Mouse (Mus musculus): ENCODE data around the gene Cbr2. TPM values are rescaled to one million over a fixed set of nuclear protein-coding genes. Genes with fewer than 3 reads are reported as not detected.

The Cbr2 gene
- polyA plus RNA-seq (2014; fragmentation: Illumina TruSeq; extraction: RNeasy Lipid Tissue Mini Kit (QIAGEN cat#74804); ENCODE audit: low read depth, low replicate concordance) = 65.7 TPM

GRCm38 (mm10) chr11:120731858-120732680 lies at the start of gene Cbr2:
Gene Cbr2 (minus strand): TSS chr11:120732114.

GRCm38 (mm10) chr11:120762672-120763041 lies 30.7 kb upstream of the Cbr2 start, which contains the start of gene Hmga1b:
Gene Hmga1b (plus strand): TSS chr11:120762794.

GRCm38 (mm10) chr11:120727169-120727527 lies 4.8 kb downstream of the Cbr2 start, which contains the start of gene Dcxr:
Gene Dcxr (minus strand): TSS chr11:120727281.

GRCm38 (mm10) chr11:120721124-120722066 lies 10.5 kb downstream of the Cbr2 start, which contains the start of gene Rac3:
Gene Rac3 (plus strand): TSS chr11:120721470.

GRCm38 (mm10) chr11:120713580-120714518 lies 18.1 kb downstream of the Cbr2 start, which contains the start of the genes Cenpx and Lrrc45:
Gene Cenpx (minus strand): TSS chr11:120713738.
Gene Lrrc45 (plus strand): TSS chr11:120713925.

Other genes starting within 250 kb of the Cbr2 start
- 58.6 TPM for gene Mrpl12, start 247.5 kb downstream of the Cbr2 start, polyA plus RNA-seq (2014; fragmentation: Illumina TruSeq; extraction: RNeasy Lipid Tissue Mini Kit (QIAGEN cat#74804); ENCODE audit: low read depth, low replicate concordance)
- 127 TPM for gene Slc25a10, start 240.3 kb downstream of the Cbr2 start, polyA plus RNA-seq (2014; fragmentation: Illumina TruSeq; extraction: RNeasy Lipid Tissue Mini Kit (QIAGEN cat#74804); ENCODE audit: low read depth, low replicate concordance)
- gene Gcgr, start 201.4 kb downstream of the Cbr2 start, polyA plus RNA-seq (2014; fragmentation: Illumina TruSeq; extraction: RNeasy Lipid Tissue Mini Kit (QIAGEN cat#74804); ENCODE audit: low read depth, low replicate concordance) = 0.86 TPM
- 110 TPM for gene Mcrip1, start 182.4 kb downstream of the Cbr2 start, polyA plus RNA-seq (2014; fragmentation: Illumina TruSeq; extraction: RNeasy Lipid Tissue Mini Kit (QIAGEN cat#74804); ENCODE audit: low read depth, low replicate concordance)
- not detected for gene Ppp1r27, start 181.0 kb downstream of the Cbr2 start, polyA plus RNA-seq (2014; fragmentation: Illumina TruSeq; extraction: RNeasy Lipid Tissue Mini Kit (QIAGEN cat#74804); ENCODE audit: low read depth, low replicate concordance)
- 519 TPM for gene P4hb, start 158.9 kb downstream of the Cbr2 start, polyA plus RNA-seq (2014; fragmentation: Illumina TruSeq; extraction: RNeasy Lipid Tissue Mini Kit (QIAGEN cat#74804); ENCODE audit: low read depth, low replicate concordance)
- 356 TPM for gene Arhgdia, start 150.5 kb downstream of the Cbr2 start, polyA plus RNA-seq (2014; fragmentation: Illumina TruSeq; extraction: RNeasy Lipid Tissue Mini Kit (QIAGEN cat#74804); ENCODE audit: low read depth, low replicate concordance)
- 39.4 TPM for gene Alyref, start 133.7 kb downstream of the Cbr2 start, polyA plus RNA-seq (2014; fragmentation: Illumina TruSeq; extraction: RNeasy Lipid Tissue Mini Kit (QIAGEN cat#74804); ENCODE audit: low read depth, low replicate concordance)
- 47.3 TPM for gene Anapc11, start 133.7 kb downstream of the Cbr2 start, polyA plus RNA-seq (2014; fragmentation: Illumina TruSeq; extraction: RNeasy Lipid Tissue Mini Kit (QIAGEN cat#74804); ENCODE audit: low read depth, low replicate concordance)
- gene Npb, start 123.6 kb downstream of the Cbr2 start, polyA plus RNA-seq (2014; fragmentation: Illumina TruSeq; extraction: RNeasy Lipid Tissue Mini Kit (QIAGEN cat#74804); ENCODE audit: low read depth, low replicate concordance) = not detected
- gene Pcyt2, start 114.2 kb downstream of the Cbr2 start, polyA plus RNA-seq (2014; fragmentation: Illumina TruSeq; extraction: RNeasy Lipid Tissue Mini Kit (QIAGEN cat#74804); ENCODE audit: low read depth, low replicate concordance) = 83.9 TPM
- gene Sirt7, start 106.9 kb downstream of the Cbr2 start, polyA plus RNA-seq (2014; fragmentation: Illumina TruSeq; extraction: RNeasy Lipid Tissue Mini Kit (QIAGEN cat#74804); ENCODE audit: low read depth, low replicate concordance) = 40.4 TPM
- 66.7 TPM for gene Mafg, start 98.5 kb downstream of the Cbr2 start, polyA plus RNA-seq (2014; fragmentation: Illumina TruSeq; extraction: RNeasy Lipid Tissue Mini Kit (QIAGEN cat#74804); ENCODE audit: low read depth, low replicate concordance)
- 4.0 TPM for gene Pycr1, start 88.3 kb downstream of the Cbr2 start, polyA plus RNA-seq (2014; fragmentation: Illumina TruSeq; extraction: RNeasy Lipid Tissue Mini Kit (QIAGEN cat#74804); ENCODE audit: low read depth, low replicate concordance)
- gene Myadml2, start 84.0 kb downstream of the Cbr2 start, polyA plus RNA-seq (2014; fragmentation: Illumina TruSeq; extraction: RNeasy Lipid Tissue Mini Kit (QIAGEN cat#74804); ENCODE audit: low read depth, low replicate concordance) = not detected
- gene Notum, start 70.9 kb downstream of the Cbr2 start, polyA plus RNA-seq (2014; fragmentation: Illumina TruSeq; extraction: RNeasy Lipid Tissue Mini Kit (QIAGEN cat#74804); ENCODE audit: low read depth, low replicate concordance) = 4.7 TPM
- gene Aspscr1, start 59.1 kb downstream of the Cbr2 start, polyA plus RNA-seq (2014; fragmentation: Illumina TruSeq; extraction: RNeasy Lipid Tissue Mini Kit (QIAGEN cat#74804); ENCODE audit: low read depth, low replicate concordance) = 76.1 TPM
- gene Cenpx, start 18.4 kb downstream of the Cbr2 start, polyA plus RNA-seq (2014; fragmentation: Illumina TruSeq; extraction: RNeasy Lipid Tissue Mini Kit (QIAGEN cat#74804); ENCODE audit: low read depth, low replicate concordance) = 91.5 TPM
- 40.3 TPM for gene Lrrc45, start 18.2 kb downstream of the Cbr2 start, polyA plus RNA-seq (2014; fragmentation: Illumina TruSeq; extraction: RNeasy Lipid Tissue Mini Kit (QIAGEN cat#74804); ENCODE audit: low read depth, low replicate concordance)
- 11.5 TPM for gene Rac3, start 10.6 kb downstream of the Cbr2 start, polyA plus RNA-seq (2014; fragmentation: Illumina TruSeq; extraction: RNeasy Lipid Tissue Mini Kit (QIAGEN cat#74804); ENCODE audit: low read depth, low replicate concordance)
- gene Dcxr, start 4.8 kb downstream of the Cbr2 start, polyA plus RNA-seq (2014; fragmentation: Illumina TruSeq; extraction: RNeasy Lipid Tissue Mini Kit (QIAGEN cat#74804); ENCODE audit: low read depth, low replicate concordance) = 102 TPM
- 114 TPM for gene Hmga1b, start 30.7 kb upstream of the Cbr2 start, polyA plus RNA-seq (2014; fragmentation: Illumina TruSeq; extraction: RNeasy Lipid Tissue Mini Kit (QIAGEN cat#74804); ENCODE audit: low read depth, low replicate concordance)
- gene Rfng, start 52.1 kb upstream of the Cbr2 start, polyA plus RNA-seq (2014; fragmentation: Illumina TruSeq; extraction: RNeasy Lipid Tissue Mini Kit (QIAGEN cat#74804); ENCODE audit: low read depth, low replicate concordance) = 25.6 TPM
- gene Gps1, start 52.2 kb upstream of the Cbr2 start, polyA plus RNA-seq (2014; fragmentation: Illumina TruSeq; extraction: RNeasy Lipid Tissue Mini Kit (QIAGEN cat#74804); ENCODE audit: low read depth, low replicate concordance) = 114 TPM
- gene Dus1l, start 64.3 kb upstream of the Cbr2 start, polyA plus RNA-seq (2014; fragmentation: Illumina TruSeq; extraction: RNeasy Lipid Tissue Mini Kit (QIAGEN cat#74804); ENCODE audit: low read depth, low replicate concordance) = 30.9 TPM
- 426 TPM for gene Fasn, start 92.4 kb upstream of the Cbr2 start, polyA plus RNA-seq (2014; fragmentation: Illumina TruSeq; extraction: RNeasy Lipid Tissue Mini Kit (QIAGEN cat#74804); ENCODE audit: low read depth, low replicate concordance)
- 12.8 TPM for gene Ccdc57, start 200.8 kb upstream of the Cbr2 start, polyA plus RNA-seq (2014; fragmentation: Illumina TruSeq; extraction: RNeasy Lipid Tissue Mini Kit (QIAGEN cat#74804); ENCODE audit: low read depth, low replicate concordance)
- 10.3 TPM for gene Slc16a3, start 216.4 kb upstream of the Cbr2 start, polyA plus RNA-seq (2014; fragmentation: Illumina TruSeq; extraction: RNeasy Lipid Tissue Mini Kit (QIAGEN cat#74804); ENCODE audit: low read depth, low replicate concordance)

Data from adipose tissue, adult 10 weeks (tissue).